24 mouse cellular contexts compared by ENCODE assay signal in genomic region chr8:81608082-81608481, GRCm38 (mm10).
"Had no signal": no experiment of that assay in that cellular context is flagged by ENCODE, and none has a peak within 500 bp of the region (broad histone marks: within the 10 kb centered on the region; RNA-seq: fewer than 3 reads in every experiment).

No protein-coding gene starts in this region.

- H3K36me3 ChIP-seq: heart, embryonic 13.5 days; heart, embryonic 15.5 days; hindbrain, embryonic 13.5 days; hindbrain, embryonic 15.5 days; kidney, embryonic 15.5 days; limb, embryonic 13.5 days had no signal

- H3K27ac ChIP-seq: heart, adult 2 months; heart, embryonic 13.5 days; heart, embryonic 15.5 days; hindbrain, embryonic 13.5 days; hindbrain, embryonic 15.5 days; hindbrain, postnatal 0 days; kidney, embryonic 15.5 days; kidney, postnatal 0 days; limb, embryonic 13.5 days had no signal

- H3K4me3 ChIP-seq: heart, adult 2 months; heart, embryonic 13.5 days; heart, embryonic 15.5 days; hindbrain, embryonic 13.5 days; hindbrain, embryonic 15.5 days; kidney, embryonic 15.5 days; limb, embryonic 13.5 days had no signal

- DNase-seq: forebrain, postnatal 0 days; gastrocnemius, postnatal 14 days; gastrocnemius, postnatal 36 days; heart, adult 11 months; heart, adult 2 months; heart, postnatal 14 days; heart, postnatal 36 days; kidney, adult 11 months; kidney, adult 2 months; kidney, adult 9 months; kidney, postnatal 14 days; layer of hippocampus, adult 9-11 months; layer of hippocampus, postnatal 36 days; left cerebral cortex, postnatal 4 days had no signal

- H3K4me2 ChIP-seq: heart, embryonic 11.5 days; heart, embryonic 13.5 days; heart, embryonic 15.5 days; hindbrain, embryonic 13.5 days; hindbrain, embryonic 15.5 days; kidney, embryonic 15.5 days; limb, embryonic 13.5 days had no signal

- H3K4me1 ChIP-seq: hindbrain, embryonic 13.5 days; hindbrain, embryonic 15.5 days; kidney, embryonic 15.5 days; limb, embryonic 13.5 days had no signal

- H3K27me3 ChIP-seq: heart, embryonic 13.5 days; heart, embryonic 15.5 days; hindbrain, embryonic 13.5 days; hindbrain, embryonic 15.5 days; kidney, embryonic 15.5 days had no signal

- H3K9ac ChIP-seq: forebrain, postnatal 0 days; heart, embryonic 13.5 days; heart, embryonic 15.5 days; hindbrain, embryonic 13.5 days; hindbrain, embryonic 15.5 days; kidney, embryonic 15.5 days; limb, embryonic 13.5 days had no signal

- H3K9me3 ChIP-seq: heart, embryonic 13.5 days; heart, embryonic 15.5 days; hindbrain, embryonic 13.5 days; hindbrain, embryonic 15.5 days; kidney, embryonic 15.5 days; limb, embryonic 13.5 days had no signal

- ATAC-seq: forebrain, postnatal 0 days; hindbrain, postnatal 0 days; intestine, embryonic 16.5 days had no signal
